Mouse (Mus musculus) thymus, postnatal 10 days (tissue): ENCODE measurements around the gene Foxp4.

ENCODE experiments used
- DNase-seq, 2 experiments: peaks; one replicate each; pipeline ENCODE4 v3.0.0; 2021; ENCODE audit warnings: low spot score in 2 of 2

The Foxp4 gene

GRCm38 (mm10) chr17:47929431-47929830 is 5.0 kb upstream of the Foxp4 start:
- DNase-seq: no peak

GRCm38 (mm10) chr17:47925988-47926387 is 1.5 kb upstream of the Foxp4 start:
- no peak for DNase-seq

GRCm38 (mm10) chr17:47925340-47925926 is 988 bp upstream of the Foxp4 start:
- no peak for DNase-seq

- peak; percentile 46 to 47 for DNase-seq
Measured at GRCm38 (mm10) chr17:47923678-47924382, 615 bp downstream of the Foxp4 start.

- DNase-seq: peak in 1 of 2 experiments; percentile 22
Measured at GRCm38 (mm10) chr17:47923011-47923677, 1.3 kb downstream of the Foxp4 start.

- no peak for DNase-seq
Measured at GRCm38 (mm10) chr17:47922579-47922978, 1.9 kb downstream of the Foxp4 start.

- DNase-seq: peak; percentile 32 to 39
Measured at GRCm38 (mm10) chr17:47922116-47922515, 2.3 kb downstream of the Foxp4 start.

GRCm38 (mm10) chr17:47921136-47921665 is 3.2 kb downstream of the Foxp4 start:
- no peak for DNase-seq

GRCm38 (mm10) chr17:47919826-47920225 is 4.6 kb downstream of the Foxp4 start:
- DNase-seq: no peak

GRCm38 (mm10) chr17:47917907-47918306 is 6.5 kb downstream of the Foxp4 start:
- DNase-seq: no peak

- DNase-seq: no peak
Measured at GRCm38 (mm10) chr17:47917212-47917611, 7.2 kb downstream of the Foxp4 start.

- DNase-seq: no peak
Measured at GRCm38 (mm10) chr17:47914676-47915219, 9.7 kb downstream of the Foxp4 start.

- DNase-seq: peak; percentile 55 to 66
Measured at GRCm38 (mm10) chr17:47909091-47910001, 15.1 kb downstream of the Foxp4 start.

GRCm38 (mm10) chr17:47908079-47908478 is 16.4 kb downstream of the Foxp4 start:
- no peak for DNase-seq

- no peak for DNase-seq
Measured at GRCm38 (mm10) chr17:47907366-47907920, 17.0 kb downstream of the Foxp4 start.

- DNase-seq: no peak
Measured at GRCm38 (mm10) chr17:47903846-47904680, 20.4 kb downstream of the Foxp4 start.

- peak in 1 of 2 experiments; percentile 43 for DNase-seq
Measured at GRCm38 (mm10) chr17:47901782-47902181, 22.7 kb downstream of the Foxp4 start.

GRCm38 (mm10) chr17:47900716-47901115 is 23.7 kb downstream of the Foxp4 start:
- DNase-seq: peak in 1 of 2 experiments; percentile 32

GRCm38 (mm10) chr17:47899156-47899555 is 25.3 kb downstream of the Foxp4 start:
- DNase-seq: no peak
